Mouse (Mus musculus): ENCODE data around the gene Gm10670.
"Not testable (repeated sequence)": the region's sequence is repeated elsewhere in the genome, so short reads cannot be mapped to it uniquely, and the experiment has no call there.

Gene Gm10670

DNA sequence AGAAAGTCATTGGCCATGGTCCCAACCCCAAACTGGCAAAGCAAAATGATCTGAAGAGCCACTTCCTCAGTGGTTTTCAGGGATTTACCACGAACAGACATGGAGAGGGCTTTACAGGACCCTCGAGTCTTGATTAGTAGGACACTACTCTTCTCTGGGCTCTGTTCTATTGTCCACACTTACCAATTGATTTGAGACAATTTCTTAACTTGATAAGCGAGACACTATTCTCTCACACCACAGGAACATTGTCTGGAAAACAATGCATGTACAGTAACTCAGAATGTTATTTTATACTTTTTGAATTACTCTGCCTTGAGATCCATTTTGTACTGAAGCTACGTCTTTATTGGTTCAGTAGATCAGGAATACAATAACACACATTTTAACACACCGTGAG lies at the start of gene Gm10670:
Gene Gm10670 (minus strand): TSS at position 101 of the 400 bp plus-strand sequence.
- DNase-seq, result not testable (repeated sequence)

DNA sequence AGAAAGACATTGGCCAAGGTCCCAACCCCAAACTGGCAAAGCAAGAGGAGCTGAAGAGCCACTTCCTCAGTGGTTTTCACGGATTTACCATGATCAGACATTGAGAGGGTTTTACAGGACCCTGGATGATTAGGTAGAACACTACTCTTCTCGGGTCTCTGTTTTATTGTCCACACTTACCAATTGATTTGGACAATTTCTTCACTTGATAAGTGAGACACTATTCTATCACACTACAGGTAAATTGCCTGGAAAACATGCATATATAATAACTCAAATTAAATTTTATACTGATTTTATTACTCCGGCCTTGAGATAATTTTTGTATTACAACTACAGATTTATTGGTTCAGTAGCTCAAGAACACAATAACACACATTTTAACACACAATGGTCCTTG lies 35.7 kb upstream of the Gm10670 start, which contains the start of gene Vmn1r103:
Gene Vmn1r103 (minus strand): TSS at position 101 of the 400 bp plus-strand sequence.
- not testable (repeated sequence) for DNase-seq

DNA sequence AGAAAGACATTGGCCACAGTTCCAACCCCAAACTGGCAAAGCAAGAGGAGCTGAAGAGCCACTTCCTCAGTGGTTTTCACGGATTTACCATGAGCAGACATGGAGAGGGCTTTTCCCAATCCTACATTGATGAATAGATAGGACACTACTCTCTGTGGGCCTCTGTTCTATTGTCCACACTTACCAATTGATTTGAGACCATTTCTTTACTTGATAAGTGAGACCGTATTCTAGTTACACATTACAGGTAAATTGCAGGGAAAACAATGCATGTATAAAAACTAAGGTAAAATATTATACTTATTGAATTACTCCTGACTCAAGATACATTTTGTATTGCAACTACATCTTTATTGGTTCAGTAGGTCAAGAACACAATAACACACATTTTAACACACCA lies 32.2 kb downstream of the Gm10670 start, which contains the start of gene Vmn1r101:
Gene Vmn1r101 (minus strand): TSS at position 101 of the 400 bp plus-strand sequence.
- DNase-seq, result not testable (repeated sequence)
